Mouse (Mus musculus): ENCODE measurements around the gene Ptpre. TPM values are rescaled to one million over a fixed set of nuclear protein-coding genes. Genes with fewer than 3 reads are reported as not detected.
A peak's percentile ranks its signal among the peaks of the same experiment; 100 is the strongest.

Gene Ptpre
- polyA plus RNA-seq, 2 experiments = 1.8 to 1.9 TPM

DNA sequence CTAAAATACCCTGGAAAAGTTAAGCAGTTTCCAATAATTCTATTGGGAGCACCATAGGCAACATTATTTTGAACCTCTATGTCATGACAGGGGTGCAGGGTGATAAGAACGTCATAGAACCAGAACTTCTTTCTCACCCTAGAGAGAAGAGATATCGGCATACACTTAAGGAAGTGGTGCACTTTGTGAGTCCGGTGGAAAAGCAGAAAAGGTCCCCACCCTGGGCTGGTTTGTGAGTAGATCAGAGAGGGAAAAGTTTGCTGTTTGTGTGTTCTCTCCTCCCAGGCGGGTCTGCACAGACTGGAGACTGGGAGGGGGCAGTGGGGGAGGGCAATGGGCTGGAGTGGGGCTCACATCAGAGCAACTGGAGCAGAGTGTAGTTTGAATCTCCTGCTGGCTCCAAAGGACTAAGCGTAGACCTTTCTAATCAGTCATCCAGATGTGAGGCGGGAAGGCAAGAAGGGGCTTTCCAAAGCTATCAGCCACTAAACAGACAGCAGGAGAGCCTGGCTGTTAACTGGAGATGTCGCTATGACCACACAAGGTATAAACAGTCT lies 184.2 kb downstream of the Ptpre start:
- 13% methylated on average over 7 of the region's 7 CpGs for WGBS (ENCODE audit: insufficient replicate concordance)

DNA sequence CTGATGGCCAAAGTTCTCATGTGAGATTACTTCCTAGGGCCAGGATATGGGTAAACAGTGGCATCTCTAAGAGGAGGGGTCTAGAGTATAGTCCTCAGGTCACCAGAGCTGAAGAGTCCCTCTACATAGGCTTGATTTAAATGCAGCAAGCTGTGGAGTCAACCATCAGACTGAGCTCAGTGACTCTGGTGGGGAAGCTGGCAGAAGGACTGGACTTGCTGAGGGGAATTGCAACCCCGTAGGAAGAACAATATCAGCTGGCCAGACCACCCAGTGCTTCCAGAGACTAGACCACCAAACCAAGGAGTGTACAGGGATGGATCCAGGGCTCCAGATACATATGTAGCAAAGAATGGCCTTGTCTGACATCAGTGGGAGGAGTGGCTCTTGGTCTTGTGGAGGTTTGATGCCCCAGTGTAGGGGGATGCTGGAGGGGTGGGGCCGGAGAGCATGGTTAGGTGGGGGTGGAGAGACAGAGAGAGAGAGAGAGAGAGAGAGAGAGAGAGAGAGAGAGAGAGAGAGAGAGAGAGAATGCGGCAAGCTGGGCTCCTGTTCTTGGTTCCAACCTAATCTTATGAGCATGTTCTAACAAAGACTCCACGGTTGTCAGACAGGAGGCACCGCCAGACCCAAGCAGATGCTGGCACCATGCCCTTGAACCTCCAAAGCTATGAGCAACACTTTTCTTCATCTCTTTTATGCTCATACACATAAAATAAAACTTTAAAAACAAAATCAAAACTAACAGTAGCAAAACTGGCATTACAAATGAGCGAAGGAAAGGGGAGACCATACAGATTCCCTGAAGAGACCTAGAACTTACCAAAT lies 184.9 kb downstream of the Ptpre start:
- Histone ChIP-seq H3K27me3 (ENCODE audit: control insufficient read depth, insufficient read depth, low read length) (no peaks in the 10 kb centered on the region), H3K9me3 (ENCODE audit: control insufficient read depth, low read length) (no peaks in the 10 kb centered on the region), H3K4me1 (replicated peaks; ENCODE audit: control insufficient read depth in 2 of 2, insufficient read depth in 2 of 2, low read length in 1 of 2) (peaks cover 34 to 41% of the 10 kb centered on the region in 2 experiments), H3K27ac (peak overlapping the region; percentile 99), H3K36me3 (replicated peaks; ENCODE audit: control insufficient read depth, insufficient read depth, low read depth) (no peaks in the 10 kb centered on the region), H3K4me2 (ENCODE audit: low read depth) (peak overlapping the region; percentile 75), H3K9ac (replicated peaks) (peak overlapping the region; percentile 83), H3K4me3 (ENCODE audit: insufficient read depth in 1 of 2, low read depth in 2 of 2, low read length in 2 of 2) (peak overlapping the region; percentile 58 to 77)
- TF ChIP-seq CTCF (IDR thresholded peaks at IDR 0.05; ENCODE audit: low read depth) = no peak
- no peak for TF ChIP-seq EP300 (IDR thresholded peaks at IDR 0.05; ENCODE audit: low read depth)
- ATAC-seq (ENCODE audit: insufficient read depth) = peak; percentile 57
- 39% methylated on average over 6 of the region's 6 CpGs for WGBS (ENCODE audit: insufficient replicate concordance)
- no peak for DNase-seq (ENCODE audit: low read depth in 3 of 3, low spot score in 3 of 3)

More for the DNA sequence above, 184.2 kb downstream of the Ptpre start:
- Histone ChIP-seq H3K9me3 (ENCODE audit: control insufficient read depth, low read length) (no peaks in the 10 kb centered on the region), H3K9ac (replicated peaks) (peak overlapping the region; percentile 83), H3K4me3 (ENCODE audit: insufficient read depth in 1 of 2, low read depth in 2 of 2, low read length in 2 of 2) (peak overlapping the region; percentile 58 to 77), H3K4me2 (ENCODE audit: low read depth) (peak overlapping the region; percentile 75), H3K36me3 (replicated peaks; ENCODE audit: control insufficient read depth, insufficient read depth, low read depth) (no peaks in the 10 kb centered on the region), H3K27ac (peak overlapping the region; percentile 99), H3K27me3 (ENCODE audit: control insufficient read depth, insufficient read depth, low read length) (no peaks in the 10 kb centered on the region), H3K4me1 (replicated peaks; ENCODE audit: control insufficient read depth in 2 of 2, insufficient read depth in 2 of 2, low read length in 1 of 2) (peaks cover 38 to 48% of the 10 kb centered on the region in 2 experiments)
- TF ChIP-seq EP300 (IDR thresholded peaks at IDR 0.05; ENCODE audit: low read depth) (peak; percentile 97), CTCF (IDR thresholded peaks at IDR 0.05; ENCODE audit: low read depth) (no peak)
- DNase-seq (ENCODE audit: low read depth in 3 of 3, low spot score in 3 of 3) = peak; percentile 89 to 94 (median 93)
- ATAC-seq (ENCODE audit: insufficient read depth) = peak; percentile 94

DNA sequence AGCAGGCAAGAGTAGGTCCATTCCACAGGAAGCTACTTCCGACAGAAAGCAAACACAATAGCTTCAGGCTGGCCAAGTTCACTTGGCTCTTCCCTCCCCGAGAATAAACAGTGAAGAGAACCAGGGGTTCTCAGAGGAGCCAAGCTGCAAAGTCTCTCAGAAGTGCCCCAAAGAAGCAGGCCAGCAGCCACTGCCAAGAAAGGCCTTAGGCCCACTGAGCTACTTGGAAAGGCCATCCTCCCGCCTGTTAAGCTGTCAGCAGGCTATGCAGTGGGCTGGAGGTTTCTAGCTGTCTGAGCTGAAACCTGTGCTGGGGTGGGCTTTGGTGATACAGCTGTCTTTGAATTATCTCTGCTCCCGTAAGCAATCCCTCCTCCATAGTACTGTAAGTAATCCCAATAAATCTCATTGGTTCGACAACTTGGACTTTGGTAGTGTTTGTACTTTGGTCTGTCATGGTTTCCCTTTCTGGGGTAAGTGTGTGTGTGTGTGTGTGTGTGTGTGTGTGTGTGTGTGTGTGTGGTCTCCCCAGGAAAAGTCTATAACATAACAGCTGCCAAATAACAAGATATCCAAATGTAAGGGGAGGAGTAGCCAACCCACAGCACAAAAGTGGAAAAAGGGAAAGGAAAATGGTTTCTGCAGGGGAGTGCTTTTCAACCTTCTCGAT lies 186.5 kb downstream of the Ptpre start:
- Histone ChIP-seq H3K27ac (peak overlapping the region; percentile 99), H3K9ac (replicated peaks) (peak overlapping the region; percentile 83; the same call in 1 of the 2 replicates), H3K4me1 (replicated peaks; ENCODE audit: control insufficient read depth in 2 of 2, insufficient read depth in 2 of 2, low read length in 1 of 2) (peaks cover 30 to 37% of the 10 kb centered on the region in 2 experiments), H3K27me3 (ENCODE audit: control insufficient read depth, insufficient read depth, low read length) (no peaks in the 10 kb centered on the region), H3K4me3 (ENCODE audit: insufficient read depth in 1 of 2, low read depth in 2 of 2, low read length in 2 of 2) (no peak overlapping the region; a peak in 1 of 4 replicates), H3K9me3 (ENCODE audit: control insufficient read depth, low read length) (no peaks in the 10 kb centered on the region), H3K4me2 (ENCODE audit: low read depth) (peak overlapping the region; percentile 75), H3K36me3 (replicated peaks; ENCODE audit: control insufficient read depth, insufficient read depth, low read depth) (no peaks in the 10 kb centered on the region)
- no peak for TF ChIP-seq EP300 (IDR thresholded peaks at IDR 0.05; ENCODE audit: low read depth)
- no peak for TF ChIP-seq CTCF (IDR thresholded peaks at IDR 0.05; ENCODE audit: low read depth)
- 67% methylated on average over 6 of the region's 6 CpGs for WGBS (ENCODE audit: insufficient replicate concordance)
- DNase-seq (ENCODE audit: low read depth in 3 of 3, low spot score in 3 of 3) = no peak
- no peak for ATAC-seq (ENCODE audit: insufficient read depth)

DNA sequence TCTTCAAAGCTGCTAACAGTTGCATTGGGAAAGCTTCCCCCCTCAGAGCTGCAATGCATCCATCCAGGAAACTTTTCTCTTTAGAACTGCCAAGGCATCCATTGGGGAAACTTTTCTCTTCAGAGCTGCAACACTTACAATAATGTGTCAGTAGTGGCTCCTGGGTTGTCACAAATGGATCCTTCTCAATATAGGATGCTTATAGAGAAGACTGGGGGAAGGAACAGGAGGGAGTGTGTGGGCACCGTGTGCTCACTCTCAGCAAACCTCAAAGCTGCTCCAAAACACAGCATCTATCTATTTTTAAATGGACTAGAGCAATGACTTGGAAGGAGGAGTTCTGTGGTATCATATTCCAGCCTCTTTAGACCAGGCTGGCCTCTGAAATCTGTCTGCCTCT lies 189.4 kb downstream of the Ptpre start:
- no peak for TF ChIP-seq CTCF (IDR thresholded peaks at IDR 0.05; ENCODE audit: low read depth)
- no peak for TF ChIP-seq EP300 (IDR thresholded peaks at IDR 0.05; ENCODE audit: low read depth)
- Histone ChIP-seq H3K27me3 (ENCODE audit: control insufficient read depth, insufficient read depth, low read length) (no peaks in the 10 kb centered on the region), H3K27ac (no peak overlapping the region), H3K9ac (replicated peaks) (no peak overlapping the region), H3K4me1 (replicated peaks; ENCODE audit: control insufficient read depth in 2 of 2, insufficient read depth in 2 of 2, low read length in 1 of 2) (peaks cover 17 to 24% of the 10 kb centered on the region in 2 experiments), H3K4me3 (ENCODE audit: insufficient read depth in 1 of 2, low read depth in 2 of 2, low read length in 2 of 2) (no peak overlapping the region), H3K9me3 (ENCODE audit: control insufficient read depth, low read length) (no peaks in the 10 kb centered on the region), H3K4me2 (ENCODE audit: low read depth) (no peak overlapping the region), H3K36me3 (replicated peaks; ENCODE audit: control insufficient read depth, insufficient read depth, low read depth) (no peaks in the 10 kb centered on the region)
- WGBS (ENCODE audit: insufficient replicate concordance) = 63% methylated on average over 1 of the region's 1 CpGs
- ATAC-seq (ENCODE audit: insufficient read depth) (no peak), DNase-seq (ENCODE audit: low read depth in 3 of 3, low spot score in 3 of 3) (no peak)

DNA sequence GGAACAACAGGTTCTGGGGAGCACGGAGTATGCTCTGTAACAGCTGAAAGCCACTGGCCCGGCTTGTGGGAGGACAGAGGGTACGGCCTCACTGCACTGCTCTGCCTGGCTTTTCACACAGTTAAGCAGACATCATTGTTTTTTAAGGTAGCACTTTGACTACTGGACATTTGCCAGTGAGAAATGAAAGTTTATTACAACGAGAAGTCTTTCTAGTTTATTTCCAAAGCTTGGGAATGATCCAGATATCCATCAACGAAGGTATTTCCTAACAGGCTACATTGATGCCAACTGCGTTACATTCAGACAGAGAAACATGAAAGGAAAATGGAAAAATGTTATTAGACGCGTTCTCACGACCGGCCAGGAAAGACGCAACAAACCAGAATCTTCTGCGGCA lies 190.8 kb downstream of the Ptpre start:
- Histone ChIP-seq H3K4me3 (ENCODE audit: insufficient read depth in 1 of 2, low read depth in 2 of 2, low read length in 2 of 2) (no peak overlapping the region), H3K36me3 (replicated peaks; ENCODE audit: control insufficient read depth, insufficient read depth, low read depth) (no peaks in the 10 kb centered on the region), H3K27ac (no peak overlapping the region), H3K4me2 (ENCODE audit: low read depth) (no peak overlapping the region), H3K27me3 (ENCODE audit: control insufficient read depth, insufficient read depth, low read length) (no peaks in the 10 kb centered on the region), H3K9ac (replicated peaks) (no peak overlapping the region), H3K9me3 (ENCODE audit: control insufficient read depth, low read length) (no peaks in the 10 kb centered on the region), H3K4me1 (replicated peaks; ENCODE audit: control insufficient read depth in 2 of 2, insufficient read depth in 2 of 2, low read length in 1 of 2) (peaks cover 11 to 14% of the 10 kb centered on the region in 2 experiments)
- TF ChIP-seq EP300 (IDR thresholded peaks at IDR 0.05; ENCODE audit: low read depth) = no peak
- no peak for TF ChIP-seq CTCF (IDR thresholded peaks at IDR 0.05; ENCODE audit: low read depth)
- 85% methylated on average over 12 of the region's 12 CpGs for WGBS (ENCODE audit: insufficient replicate concordance)
- ATAC-seq (ENCODE audit: insufficient read depth) (no peak), DNase-seq (ENCODE audit: low read depth in 3 of 3, low spot score in 3 of 3) (no peak)

Measured in liver, embryonic 14.5 days (tissue).